Mouse (Mus musculus): ENCODE measurements around the gene Aox3.

DNA sequence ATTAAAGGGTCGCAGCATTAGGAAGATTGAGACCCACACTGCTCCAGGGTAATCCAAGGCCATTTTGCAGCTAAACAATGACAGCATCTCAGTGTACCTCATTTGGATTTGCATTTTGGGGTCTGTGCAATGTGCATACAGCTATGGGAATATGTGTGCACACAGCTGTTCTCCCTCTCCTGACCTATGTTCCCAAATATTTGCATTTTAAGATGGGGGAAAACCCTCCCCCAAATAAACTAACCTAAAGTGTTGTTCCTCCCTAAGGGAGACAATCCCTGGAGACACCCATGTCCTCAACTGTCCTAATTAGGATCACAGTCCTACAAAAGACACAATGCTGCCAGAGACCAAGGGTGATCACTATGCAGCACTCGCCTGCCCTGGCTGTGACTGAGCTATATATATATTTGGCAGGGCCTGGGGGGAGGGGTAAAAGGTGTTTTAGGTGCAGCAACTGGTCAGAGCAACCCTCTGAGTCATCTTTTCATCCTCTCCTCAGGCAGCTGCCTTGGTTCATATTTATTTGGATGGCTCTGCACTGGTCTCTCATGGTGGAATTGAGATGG lies 20.9 kb upstream of the Aox3 start:
- no peak for TF ChIP-seq POLR2A (IDR thresholded peaks at IDR 0.05; ENCODE audit: low read depth, low read length)
- no peak for TF ChIP-seq CTCF (IDR thresholded peaks at IDR 0.05; ENCODE audit: borderline replicate concordance, insufficient read depth, low read length)

Measured in embryonic fibroblast, embryonic 13.5 days (primary cell).